Mouse (Mus musculus) cerebellum, adult 2 months (tissue): ENCODE results near the gene Mrps5.

Experiments used
- CTCF ChIP-seq: fragments of 200-500 bp; IDR thresholded peaks from 2 replicates; pipeline ENCODE4 v1.5.1; 2011; ENCODE audit warnings: low read depth, mild to moderate bottlenecking, control low read depth, low read length, moderate library complexity, borderline replicate concordance; ENCODE audit not compliant: insufficient read depth
- POLR2A ChIP-seq: fragments of 200-500 bp; IDR thresholded peaks from 2 replicates; pipeline ENCODE4 v1.6.1; 2011; ENCODE audit warnings: low read length, control low read depth, borderline replicate concordance; ENCODE audit not compliant: insufficient read depth

DNA sequence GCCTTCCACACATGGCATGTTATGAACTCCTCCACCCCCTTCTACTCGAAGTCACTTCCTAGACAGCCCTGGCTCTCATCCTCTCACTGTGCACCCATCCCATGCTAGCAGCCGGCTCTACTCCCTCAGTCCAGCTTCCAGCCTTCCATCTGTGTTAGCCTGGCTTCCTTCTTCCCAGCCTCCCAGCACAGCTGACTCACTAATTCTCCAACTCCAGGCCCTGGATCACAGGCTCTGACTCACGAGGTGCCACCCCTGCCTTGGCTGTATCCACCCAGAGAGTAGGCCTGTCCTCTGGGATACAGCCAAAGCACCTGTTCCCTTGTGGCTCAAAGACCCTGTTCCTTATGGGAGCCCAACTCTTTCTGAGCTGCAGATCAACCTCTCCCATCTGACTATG, 49.5 kb upstream of the Mrps5 start:
- TF ChIP-seq CTCF (no peak), POLR2A (no peak)
